Mouse (Mus musculus) CH12.LX (cell line): ENCODE measurements around the gene Nptn. TPM values are rescaled to one million over a fixed set of nuclear protein-coding genes. Genes with fewer than 3 reads are reported as not detected.
A peak's percentile ranks its signal among the peaks of the same experiment; 100 is the strongest.

Experiments used
- DNase-seq: peaks from one replicate; pipeline ENCODE4 v3.0.0-alpha.2; 2013; ENCODE audit errors: extremely low read depth
- H3K27ac ChIP-seq: 2 replicates; pipeline ENCODE4 v1.5.1; 2012; ENCODE audit warnings: low read depth, mild to moderate bottlenecking, control low read depth, moderate library complexity; ENCODE audit not compliant: insufficient read depth
- H3K27me3 ChIP-seq: replicated peaks from 2 replicates; pipeline ENCODE3; 2012; ENCODE audit warnings: inconsistent platforms
- H3K36me3 ChIP-seq, 2 experiments: replicated peaks in 1 of 2; 2 replicates each; pipeline versions ENCODE3 to v1.6.1; 2012; ENCODE audit warnings: inconsistent platforms in 1 of 2, low read length in 1 of 2, mild to moderate bottlenecking in 1 of 2, mixed read lengths in 1 of 2, moderate library complexity in 1 of 2; ENCODE audit not compliant: control insufficient read depth in 1 of 2, insufficient read depth in 1 of 2
- H3K4me1 ChIP-seq, 2 experiments: 2 replicates each; pipeline ENCODE4 v1.6.1; 2012; ENCODE audit warnings: inconsistent platforms in 1 of 2, moderate library complexity in 1 of 2; ENCODE audit not compliant: insufficient read depth in 2 of 2, control insufficient read depth in 1 of 2
- H3K4me2 ChIP-seq: 2 replicates; pipeline ENCODE4 v1.6.1; 2012; ENCODE audit warnings: low read depth, mild to moderate bottlenecking, control low read depth; ENCODE audit not compliant: poor library complexity, insufficient read depth, severe bottlenecking
- H3K4me3 ChIP-seq, 3 experiments: fragments of 150-350 bp in 1 of 3; sonication (generic) in 1 of 3; replicated peaks in 1 of 3; 2 replicates each; pipeline versions ENCODE3 to v1.5.1; 2011 to 2012; ENCODE audit warnings: low read depth in 2 of 3, low read length in 2 of 3, mild to moderate bottlenecking in 2 of 3, moderate library complexity in 2 of 3, control low read depth in 1 of 3, improper control_type of control experiment in 1 of 3, inconsistent platforms in 1 of 3, mixed read lengths in 1 of 3; ENCODE audit not compliant: poor library complexity in 1 of 3
- H3K79me2 ChIP-seq: replicated peaks from 2 replicates; pipeline ENCODE4 v1.6.1; 2012; ENCODE audit warnings: mild to moderate bottlenecking, moderate library complexity; ENCODE audit not compliant: control insufficient read depth, poor library complexity, insufficient read depth, severe bottlenecking; ENCODE audit errors: extremely low read depth
- H3K9ac ChIP-seq: 2 replicates; pipeline ENCODE4 v1.6.1; 2012; ENCODE audit warnings: low read depth, mild to moderate bottlenecking, control low read depth, moderate library complexity; ENCODE audit not compliant: insufficient read depth
- H3K9me3 ChIP-seq: replicated peaks from 2 replicates; pipeline ENCODE3; 2012; ENCODE audit warnings: low read length, inconsistent platforms, mixed read lengths
- BHLHE40 ChIP-seq: IDR thresholded peaks from 2 replicates; pipeline ENCODE4 v1.6.1; 2011; ENCODE audit warnings: mild to moderate bottlenecking, low read depth, low read length, improper control_type of control experiment
- CTCF ChIP-seq, 2 experiments: IDR thresholded peaks in 1 of 2; conservative IDR thresholded peaks in 1 of 2; 2 replicates each; pipeline ENCODE4 v1.5.1; 2011 to 2012; ENCODE audit warnings: low read depth in 2 of 2, low read length in 2 of 2, improper control_type of control experiment in 1 of 2, inconsistent platforms in 1 of 2, mild to moderate bottlenecking in 1 of 2, moderate library complexity in 1 of 2
- EP300 ChIP-seq: IDR thresholded peaks from 2 replicates; pipeline ENCODE4 v1.6.1; 2011; ENCODE audit warnings: low read length, improper control_type of control experiment
- ETS1 ChIP-seq: conservative IDR thresholded peaks from 2 replicates; pipeline ENCODE4 v1.6.1; 2012; ENCODE audit warnings: low read depth, mild to moderate bottlenecking, inconsistent platforms, low read length, improper control_type of control experiment, moderate library complexity
- JUN ChIP-seq: IDR thresholded peaks from 2 replicates; pipeline ENCODE4 v1.6.1; 2011; ENCODE audit warnings: low read depth, mild to moderate bottlenecking, low read length, improper control_type of control experiment, moderate library complexity; ENCODE audit not compliant: insufficient read depth
- KAT2A ChIP-seq: IDR thresholded peaks from 2 replicates; pipeline ENCODE4 v1.6.1; 2012; ENCODE audit warnings: low read length, improper control_type of control experiment, inconsistent platforms; ENCODE audit not compliant: insufficient replicate concordance
- MAFK ChIP-seq: IDR thresholded peaks from 2 replicates; pipeline ENCODE4 v1.6.1; 2011; ENCODE audit warnings: low read length, improper control_type of control experiment; ENCODE audit not compliant: insufficient replicate concordance
- MYC ChIP-seq: IDR thresholded peaks from 2 replicates; pipeline ENCODE4 v1.6.1; 2011; ENCODE audit warnings: low read depth, mild to moderate bottlenecking, improper control_type of control experiment, low read length
- POLR2A ChIP-seq: IDR thresholded peaks from 2 replicates; pipeline ENCODE4 v1.6.1; 2011; ENCODE audit warnings: low read depth, mild to moderate bottlenecking, improper control_type of control experiment, low read length
- POLR2AphosphoS2 ChIP-seq: IDR thresholded peaks from 2 replicates; pipeline ENCODE4 v1.6.1; 2011; ENCODE audit warnings: low read depth, low read length, improper control_type of control experiment
- RAD21 ChIP-seq: IDR thresholded peaks from 2 replicates; pipeline ENCODE4 v1.6.1; 2011; ENCODE audit warnings: low read depth, mild to moderate bottlenecking, low read length, improper control_type of control experiment, moderate library complexity
- SIN3A ChIP-seq: IDR thresholded peaks from 2 replicates; pipeline ENCODE4 v1.6.1; 2012; ENCODE audit warnings: low read length, improper control_type of control experiment, inconsistent platforms
- SMC3 ChIP-seq: IDR thresholded peaks from 2 replicates; pipeline ENCODE4 v1.6.1; 2011; ENCODE audit warnings: low read depth, low read length, improper control_type of control experiment
- TBP ChIP-seq: conservative IDR thresholded peaks from 2 replicates; pipeline ENCODE4 v1.6.1; 2011; ENCODE audit warnings: low read depth, low read length, improper control_type of control experiment
- TCF12 ChIP-seq: IDR thresholded peaks from 2 replicates; pipeline ENCODE4 v1.6.1; 2014; ENCODE audit warnings: low read depth, mild to moderate bottlenecking, inconsistent platforms, low read length, improper control_type of control experiment
- USF1 ChIP-seq: IDR thresholded peaks from 2 replicates; pipeline ENCODE4 v1.6.1; 2014; ENCODE audit warnings: low read depth, mild to moderate bottlenecking, inconsistent platforms, low read length, improper control_type of control experiment
- USF2 ChIP-seq: conservative IDR thresholded peaks from 2 replicates; pipeline ENCODE4 v1.6.1; 2011; ENCODE audit warnings: low read depth, low read length, improper control_type of control experiment
- ZC3H11A ChIP-seq: IDR thresholded peaks from 2 replicates; pipeline ENCODE4 v1.6.1; 2012; ENCODE audit warnings: low read depth, mild to moderate bottlenecking, inconsistent platforms, low read length, improper control_type of control experiment
- ZMIZ1 ChIP-seq: IDR thresholded peaks from 2 replicates; pipeline ENCODE4 v1.6.1; 2012; ENCODE audit warnings: low read depth, mild to moderate bottlenecking, inconsistent platforms, low read length, improper control_type of control experiment
- dilution Hi-C: fragments of 300-500 bp; cut with MboI; formaldehyde crosslinking; loops from 2 replicates; pipeline ENCODE4 v1.14.3; 2020; ENCODE audit warnings: low sequenced_read_pairs; ENCODE audit not compliant: extremely low pct_unique_long_range_greater_than_20kb, extremely low pct_ligation_motif_present
- in situ Hi-C: fragments of 300-500 bp; cut with MboI; formaldehyde crosslinking; loops from 3 replicates; pipeline ENCODE4 v1.14.3; 2019; ENCODE audit warnings: low sequenced_read_pairs, low pct_ligation_motif_present, low pct_unique_long_range_greater_than_20kb, mixed read lengths
- polyA plus RNA-seq: library from polyadenylated mRNA; unstranded; fragments of >175 nt; gene quantifications from 2 replicates; pipeline ENCODE4 v1.2.1, GENCODE M21; 2012; ENCODE audit warnings: low read depth; ENCODE audit not compliant: insufficient read length
- total RNA-seq, 2 experiments: library from RNA; depleted of rRNA; stranded (reverse); fragments of 300-350 nt in 1 of 2; fragments of >200 nt in 1 of 2; gene quantifications; 2 replicates each; pipeline ENCODE4 v1.2.3; 2012 to 2014

Gene Nptn
- total and polyA plus RNA-seq, 3 experiments: 48.4 to 184 (median 175) TPM

DNA sequence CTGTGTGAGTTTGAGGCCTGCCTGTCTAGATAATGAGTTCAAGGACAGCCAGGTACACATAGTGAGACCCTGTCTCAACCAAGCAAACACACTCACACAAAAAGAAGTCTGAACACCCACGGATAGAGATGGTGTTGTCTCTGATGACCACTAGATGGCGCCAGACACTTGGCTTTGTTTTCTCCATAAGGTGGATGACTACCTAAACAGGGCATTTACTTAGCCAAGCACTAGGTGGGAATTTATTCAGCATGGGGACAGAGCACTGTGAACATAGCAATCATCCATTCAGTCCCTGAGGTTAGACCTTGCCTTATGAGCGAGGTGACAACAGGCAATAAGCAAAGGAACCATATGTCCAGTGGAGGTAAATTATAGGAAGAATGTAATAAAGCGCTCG lies 42.2 kb upstream of the Nptn start:
- Histone ChIP-seq H3K9me3 (peaks cover 6% of the 10 kb centered on the region), H3K4me2 (no peak overlapping the region), H3K4me1 (peaks cover 20 to 76% of the 10 kb centered on the region in 2 experiments), H3K4me3 (no peak overlapping the region), H3K27me3 (peaks cover 2% of the 10 kb centered on the region), H3K9ac (no peak overlapping the region), H3K79me2 (no peaks in the 10 kb centered on the region), H3K27ac (no peak overlapping the region), H3K36me3 (no peaks in the 10 kb centered on the region)
- peak; percentile 88 for DNase-seq
- dilution Hi-C loops: no loop called here
- in situ Hi-C loops: loop anchor here (5.0 to 10.0 kb wide), 3 partner anchors 115 to 335 kb away; no protein-coding TSS in a partner anchor
- TF ChIP-seq SMC3 (peak; percentile 87), ZC3H11A (peak; percentile 9; the same call in 1 of the 2 replicates), MYC (no peak), USF2 (no peak), RAD21 (no peak; the same call in none of the 2 replicates), ZMIZ1 (no peak), TCF12 (no peak), JUN (no peak), EP300 (no peak), KAT2A (no peak), MAFK (no peak), USF1 (no peak), POLR2AphosphoS2 (no peak), BHLHE40 (no peak), SIN3A (no peak), CTCF (conservative IDR thresholded peaks at IDR 0.05 in 1 of 2, IDR thresholded peaks at IDR 0.05 in 1 of 2; ENCODE audit: low read depth in 2 of 2, low read length in 2 of 2) (peak; percentile 93 to 94), POLR2A (no peak), TBP (no peak)

DNA sequence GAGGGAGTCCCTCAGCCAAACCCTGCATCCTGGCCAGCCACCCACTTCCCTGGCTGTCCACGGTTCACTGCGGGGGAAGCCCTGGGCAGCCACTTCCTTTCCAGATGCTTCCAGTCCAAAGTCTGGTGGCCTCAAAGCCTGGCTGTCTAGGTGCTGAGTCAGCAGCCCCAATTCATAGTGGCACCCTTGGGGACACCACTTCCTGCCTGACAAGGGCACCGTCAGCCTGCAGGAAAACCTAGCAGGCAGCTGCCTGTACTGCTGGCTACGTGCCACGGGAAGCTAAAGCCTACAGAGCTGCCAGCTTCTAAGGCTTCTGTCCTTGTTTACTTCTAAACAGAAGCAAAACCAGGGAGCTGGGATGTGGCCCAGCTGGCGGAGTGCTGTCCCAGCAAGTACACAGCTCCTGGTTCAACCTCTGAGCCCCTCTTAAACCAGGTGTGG lies 40.1 kb upstream of the Nptn start:
- Histone ChIP-seq H3K4me1 (peaks cover 16 to 65% of the 10 kb centered on the region in 2 experiments), H3K27ac (no peak overlapping the region), H3K9ac (no peak overlapping the region)
- in situ Hi-C loops: loop anchor here (10.0 kb wide), 2 partner anchors 113 to 333 kb away; no protein-coding TSS in a partner anchor
- TF ChIP-seq MAFK: peak; percentile 95
- TF ChIP-seq ETS1: peak; percentile 46
- TF ChIP-seq ZC3H11A: no peak
- TF ChIP-seq POLR2AphosphoS2: no peak
- TF ChIP-seq USF1: no peak
- no peak for TF ChIP-seq SIN3A
- TF ChIP-seq, all 38 proteins: peak for 2
- Histone ChIP-seq H3K36me3 (no peaks in the 10 kb centered on the region), H3K9me3 (peaks cover 6% of the 10 kb centered on the region), H3K4me3 (no peak overlapping the region), H3K79me2 (no peaks in the 10 kb centered on the region), H3K4me2 (no peak overlapping the region), H3K27me3 (no peaks in the 10 kb centered on the region)
- dilution Hi-C loops: no loop called here
- DNase-seq: peak; percentile 77
